Mouse (Mus musculus): ENCODE data around the gene Rasgef1b. TPM values are rescaled to one million over a fixed set of nuclear protein-coding genes. Genes with fewer than 3 reads are reported as not detected.

Rasgef1b gene
- polyA plus RNA-seq, 1 experiment from 2014 or later, result 6.3 TPM

DNA sequence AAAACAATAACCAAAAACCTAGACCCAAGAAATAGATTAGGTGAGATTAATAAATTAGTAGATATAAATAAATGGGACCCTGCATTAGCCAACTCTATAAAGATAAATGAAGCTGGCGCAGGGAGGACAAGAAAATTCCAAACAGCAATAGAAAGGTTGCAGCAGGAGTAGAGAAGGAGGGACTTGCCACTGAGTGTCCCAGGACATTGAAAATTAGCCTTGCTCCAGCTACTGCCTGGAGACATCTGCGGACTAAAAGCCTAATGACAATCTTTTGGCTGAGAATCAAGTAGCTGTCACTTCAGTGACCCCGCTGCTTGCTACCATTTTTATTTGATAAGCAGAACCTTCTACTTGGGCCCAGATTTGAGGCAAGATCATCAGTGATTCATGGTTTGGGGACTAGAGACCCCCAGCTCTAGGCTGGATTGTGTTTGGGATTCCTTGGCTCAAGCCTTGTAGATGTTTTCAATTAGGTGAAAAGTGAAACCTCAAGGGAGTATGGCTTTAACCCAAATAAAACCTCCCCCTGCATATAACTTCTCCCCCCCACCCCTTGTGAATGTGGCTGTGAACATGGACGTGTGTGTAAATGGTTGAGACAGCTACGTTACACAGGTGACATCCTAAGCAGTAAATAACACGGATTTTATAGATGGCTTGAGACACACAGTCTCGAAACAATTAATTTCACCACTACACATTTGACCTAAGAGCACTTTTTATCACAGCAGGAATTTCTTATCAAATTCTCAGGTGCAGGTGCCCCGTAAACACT, 554.1 kb downstream of the Rasgef1b start:
- no peak overlapping the region for H3K4me3 ChIP-seq
- H3K9ac ChIP-seq, result no peak overlapping the region
- peaks cover 10% of the 10 kb centered on the region; the same call in 1 of the 2 replicates for H3K9me3 ChIP-seq (replicated peaks)
- no peaks in the 10 kb centered on the region for H3K27me3 ChIP-seq (replicated peaks)
- no peaks in the 10 kb centered on the region for H3K4me1 ChIP-seq
- 63% methylated on average over 8 of the region's 8 CpGs for WGBS (ENCODE audit: insufficient replicate concordance)
- H3K4me2 ChIP-seq, result no peak overlapping the region
- no peaks in the 10 kb centered on the region for H3K36me3 ChIP-seq
- H3K27ac ChIP-seq, result no peak overlapping the region
- no peak for ATAC-seq

DNA sequence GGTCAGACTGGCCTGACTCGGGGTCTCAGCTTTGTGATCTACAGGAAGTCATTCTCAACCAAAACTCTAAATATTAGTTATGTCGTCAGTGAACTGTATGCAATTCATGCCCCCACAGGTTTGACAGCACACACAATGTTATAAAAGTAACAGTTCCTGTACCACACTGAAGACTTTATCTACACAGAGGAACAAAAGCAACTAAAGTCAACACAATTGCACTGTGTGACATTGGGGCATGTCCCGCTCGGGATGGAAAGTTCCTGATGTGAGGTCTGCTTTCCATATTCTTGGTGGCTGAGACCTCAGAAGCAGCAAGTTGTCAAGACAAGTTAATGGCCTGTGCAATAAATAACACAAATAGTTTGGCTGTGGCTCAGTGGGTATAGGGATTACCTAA, 559.0 kb downstream of the Rasgef1b start:
- no peak for ATAC-seq
- Histone ChIP-seq H3K4me3 (no peak overlapping the region), H3K9ac (no peak overlapping the region), H3K27me3 (replicated peaks) (no peaks in the 10 kb centered on the region), H3K4me2 (no peak overlapping the region), H3K27ac (no peak overlapping the region), H3K4me1 (no peaks in the 10 kb centered on the region), H3K9me3 (replicated peaks) (no peaks in the 10 kb centered on the region), H3K36me3 (no peaks in the 10 kb centered on the region)
- 76% methylated on average over 4 of the region's 4 CpGs for WGBS (ENCODE audit: insufficient replicate concordance)

DNA sequence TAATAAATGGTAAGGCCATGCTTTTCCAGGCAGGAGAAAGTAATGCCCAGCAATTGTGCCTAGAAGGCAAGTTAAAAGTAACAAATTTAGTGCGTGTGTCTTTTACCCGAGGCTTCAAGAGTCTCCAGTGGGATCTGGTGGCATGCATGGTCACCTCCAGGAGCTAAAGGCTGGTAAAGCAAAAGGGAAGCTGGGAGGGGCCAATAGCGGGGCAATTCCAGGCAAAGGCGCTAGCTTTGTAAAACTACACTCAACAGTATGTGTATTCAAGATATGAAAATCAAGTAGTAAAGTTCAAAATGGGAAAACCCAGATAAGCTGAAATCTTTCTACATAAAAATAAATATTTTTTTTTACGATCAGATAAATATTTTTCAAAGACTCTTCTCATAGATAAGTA, 561.1 kb downstream of the Rasgef1b start:
- Histone ChIP-seq H3K4me2 (no peak overlapping the region), H3K9ac (no peak overlapping the region), H3K4me3 (no peak overlapping the region), H3K9me3 (replicated peaks) (no peaks in the 10 kb centered on the region), H3K27ac (no peak overlapping the region), H3K27me3 (replicated peaks) (no peaks in the 10 kb centered on the region), H3K36me3 (no peaks in the 10 kb centered on the region), H3K4me1 (no peaks in the 10 kb centered on the region)
- WGBS (ENCODE audit: insufficient replicate concordance), result 69% methylated on average over 5 of the region's 5 CpGs
- no peak for ATAC-seq

Other genes starting within 250 kb of the Rasgef1b start
- gene Vamp9, start 177.2 kb upstream of the Rasgef1b start, polyA plus RNA-seq (2016; fragmentation: Nextera tagmentation; extraction: Ambion mirVana), result not detected in 2 replicates
- gene Hnrnpd, start 249.9 kb upstream of the Rasgef1b start, polyA plus RNA-seq (2016; fragmentation: Nextera tagmentation; extraction: Ambion mirVana), result 245 and 254 TPM in 2 replicates
- 0.71 and 2.0 TPM in 2 replicates for gene 4930524J08Rik, start 250.0 kb upstream of the Rasgef1b start, polyA plus RNA-seq (2016; fragmentation: Nextera tagmentation; extraction: Ambion mirVana)